Mouse (Mus musculus) skeletal muscle tissue, adult 2 months (tissue): ENCODE results near the gene Ndrg2.
"Not testable (repeated sequence)": the region's sequence is repeated elsewhere in the genome, so short reads cannot be mapped to it uniquely, and the experiment has no call there.

Source experiments
- DNase-seq: peaks from one replicate; pipeline ENCODE4 v3.0.0-alpha.2; 2012; ENCODE audit warnings: low read depth, low spot score

Ndrg2 gene

DNA sequence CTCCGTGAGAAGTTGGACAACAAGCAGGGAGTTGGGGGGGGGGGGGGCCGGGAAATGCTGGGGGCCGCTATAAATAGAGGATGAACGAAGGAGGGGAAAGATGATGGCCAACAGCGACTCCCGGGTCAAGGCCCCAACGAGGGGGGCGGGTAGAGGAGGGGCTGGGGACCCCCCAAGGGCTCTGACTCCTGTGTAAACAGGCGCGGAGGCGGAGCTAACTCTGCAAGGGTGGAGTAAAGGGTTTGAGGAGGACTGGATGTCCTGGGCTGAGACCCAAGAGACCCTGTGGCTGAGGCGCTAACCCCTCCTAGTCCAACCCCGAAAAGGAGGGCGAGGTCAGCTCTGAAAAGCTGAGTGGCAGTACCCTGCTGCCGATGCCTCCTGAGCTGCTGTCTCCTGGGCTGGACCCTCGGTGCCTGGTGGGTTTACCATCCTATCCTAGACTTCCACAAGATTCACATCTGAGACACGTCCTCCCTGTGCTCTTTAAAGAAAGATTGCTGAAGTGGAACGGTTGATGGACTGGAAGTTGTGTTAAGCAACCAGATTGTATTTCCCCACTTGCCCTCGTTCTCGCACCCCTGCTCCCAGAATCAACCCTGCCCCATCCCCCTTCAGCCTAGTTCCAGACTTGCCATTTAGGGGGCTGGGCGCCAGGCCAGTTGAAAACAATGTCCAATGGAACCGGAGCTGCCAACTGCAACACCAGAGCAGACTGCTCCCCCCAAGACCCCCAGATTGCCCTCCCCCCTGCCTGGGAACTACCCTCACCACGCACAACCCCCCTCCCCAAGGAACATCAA lies at the start of gene Ndrg2:
Gene Ndrg2 (minus strand): TSS at position 199 of the 803 bp plus-strand sequence.
- DNase-seq = peak; percentile 91

DNA sequence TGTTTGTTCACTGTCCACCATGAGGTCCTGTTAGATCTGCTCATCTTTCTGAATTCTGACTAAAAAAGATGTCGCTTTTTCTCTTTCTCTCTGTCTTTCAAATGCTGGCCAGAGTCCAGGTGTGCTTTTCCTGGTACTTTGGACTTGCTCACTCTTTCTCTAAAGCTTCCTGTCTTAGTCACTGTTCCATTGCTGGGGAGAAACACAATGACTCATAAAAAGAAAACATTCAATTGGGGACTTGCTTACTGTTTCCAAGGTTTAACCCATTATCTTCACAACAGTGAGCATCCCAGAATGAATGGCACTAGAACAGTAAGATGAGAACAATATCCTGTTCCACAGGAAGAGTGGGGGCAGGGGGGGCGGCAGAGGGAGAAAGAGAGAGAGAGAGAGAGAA lies 46.4 kb upstream of the Ndrg2 start:
- no peak for DNase-seq

DNA sequence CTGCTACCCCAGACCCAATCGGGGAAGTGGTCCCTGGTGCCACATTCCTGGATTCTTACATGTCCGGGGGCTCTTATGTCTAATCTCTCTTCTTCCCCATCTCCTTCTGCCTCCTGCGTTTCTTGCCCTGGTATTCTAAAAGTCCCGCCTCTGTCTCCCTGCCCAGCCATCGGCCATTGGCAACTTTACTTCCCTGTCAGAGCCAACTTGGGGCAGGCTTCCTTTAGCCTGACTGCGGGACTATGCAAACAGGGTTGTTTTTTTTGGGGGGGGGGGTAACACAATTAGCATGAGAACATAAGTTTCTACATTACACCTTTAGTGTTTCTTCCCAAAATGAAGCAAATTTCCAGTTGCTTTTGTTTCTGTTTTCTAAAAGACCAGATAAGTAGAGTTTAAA lies 29.4 kb upstream of the Ndrg2 start:
- DNase-seq = no peak

DNA sequence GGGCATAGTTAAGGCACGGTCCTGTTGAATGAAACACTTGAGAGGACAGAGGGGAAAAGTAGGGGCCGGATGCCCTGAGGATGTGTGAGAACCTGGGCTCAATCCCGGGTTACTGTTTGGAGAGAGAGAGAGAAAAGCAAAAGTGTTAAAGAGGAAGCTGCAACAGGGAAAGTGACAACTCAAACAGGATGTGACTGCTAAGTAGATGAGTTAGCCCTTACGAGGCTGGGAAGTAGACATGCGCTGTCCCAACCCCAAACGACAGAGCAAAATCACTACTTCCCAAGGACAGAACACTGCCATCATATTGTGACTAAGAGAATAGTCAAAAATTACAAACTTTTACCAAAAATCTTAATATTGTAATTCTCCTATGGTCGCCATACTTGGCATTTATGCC lies 28.3 kb upstream of the Ndrg2 start:
- DNase-seq = no peak

DNA sequence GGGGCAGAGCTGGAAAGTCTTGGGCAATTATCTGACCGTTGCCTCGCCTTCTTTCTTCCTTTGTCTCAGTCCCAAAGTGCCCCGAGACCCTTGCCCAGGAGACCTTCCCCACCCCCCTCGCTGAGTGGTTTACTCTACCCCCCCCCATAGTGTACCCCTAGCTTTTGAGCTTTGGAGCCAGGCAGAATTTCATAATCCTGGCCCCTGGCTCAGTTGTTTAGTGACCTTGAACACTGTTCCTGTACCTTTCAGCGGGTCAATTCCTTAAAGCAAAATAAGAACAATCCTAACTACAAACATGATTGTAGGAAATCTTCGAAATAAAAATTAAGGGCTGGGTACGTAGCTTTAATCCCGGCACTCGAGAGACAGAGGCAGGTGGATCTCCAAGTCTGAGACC lies 27.6 kb upstream of the Ndrg2 start:
- DNase-seq = no peak

DNA sequence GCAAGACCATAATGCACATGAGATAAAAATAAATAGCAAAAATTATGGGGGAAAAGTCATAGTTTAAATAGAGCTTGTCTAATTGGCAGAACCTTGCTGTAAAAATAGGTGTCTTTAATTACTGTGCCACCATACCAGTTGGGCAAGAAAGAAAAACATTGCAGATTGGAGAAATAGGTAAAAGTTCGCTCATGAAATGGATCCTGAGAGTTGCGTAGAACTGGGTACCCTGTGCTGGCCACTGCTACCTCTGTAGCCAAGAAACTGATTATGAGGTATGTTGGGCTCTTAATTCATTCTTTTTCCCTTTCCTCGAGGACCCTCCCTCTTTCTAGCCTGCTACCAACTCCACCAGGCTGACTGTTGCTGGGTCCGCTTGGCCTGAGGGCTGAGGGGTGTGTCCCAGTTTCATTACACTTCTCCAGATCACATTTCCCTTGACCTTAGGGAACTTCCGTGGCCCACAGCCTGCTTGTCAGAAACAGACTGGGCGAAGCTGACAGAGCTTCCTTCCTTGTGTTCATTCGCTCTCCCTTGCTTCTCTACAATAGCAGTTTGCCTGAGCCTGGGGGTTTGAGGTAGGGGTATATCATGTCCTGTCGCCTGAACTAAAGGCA lies 27.1 kb upstream of the Ndrg2 start:
- DNase-seq = peak; percentile 69

DNA sequence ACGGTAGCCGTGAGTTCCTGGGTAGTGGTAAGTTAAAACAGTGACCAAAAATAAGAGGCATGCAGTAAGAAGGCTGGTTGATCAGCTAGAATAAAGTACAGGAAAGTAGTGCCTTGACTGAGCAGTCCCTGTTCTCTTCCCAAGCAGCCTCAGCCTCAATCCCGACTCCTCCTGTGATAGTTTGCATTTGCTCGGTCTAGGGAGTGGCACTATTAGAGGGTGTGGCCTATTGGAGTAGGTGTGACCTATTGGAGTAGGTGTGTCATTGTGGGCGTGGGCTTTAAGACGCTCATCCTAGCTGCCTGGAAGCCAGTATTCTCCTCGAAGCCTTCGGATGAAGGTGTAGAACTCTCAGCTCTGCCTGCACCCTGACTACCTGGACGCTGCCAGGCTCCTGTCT lies 25.0 kb upstream of the Ndrg2 start:
- DNase-seq = no peak

DNA sequence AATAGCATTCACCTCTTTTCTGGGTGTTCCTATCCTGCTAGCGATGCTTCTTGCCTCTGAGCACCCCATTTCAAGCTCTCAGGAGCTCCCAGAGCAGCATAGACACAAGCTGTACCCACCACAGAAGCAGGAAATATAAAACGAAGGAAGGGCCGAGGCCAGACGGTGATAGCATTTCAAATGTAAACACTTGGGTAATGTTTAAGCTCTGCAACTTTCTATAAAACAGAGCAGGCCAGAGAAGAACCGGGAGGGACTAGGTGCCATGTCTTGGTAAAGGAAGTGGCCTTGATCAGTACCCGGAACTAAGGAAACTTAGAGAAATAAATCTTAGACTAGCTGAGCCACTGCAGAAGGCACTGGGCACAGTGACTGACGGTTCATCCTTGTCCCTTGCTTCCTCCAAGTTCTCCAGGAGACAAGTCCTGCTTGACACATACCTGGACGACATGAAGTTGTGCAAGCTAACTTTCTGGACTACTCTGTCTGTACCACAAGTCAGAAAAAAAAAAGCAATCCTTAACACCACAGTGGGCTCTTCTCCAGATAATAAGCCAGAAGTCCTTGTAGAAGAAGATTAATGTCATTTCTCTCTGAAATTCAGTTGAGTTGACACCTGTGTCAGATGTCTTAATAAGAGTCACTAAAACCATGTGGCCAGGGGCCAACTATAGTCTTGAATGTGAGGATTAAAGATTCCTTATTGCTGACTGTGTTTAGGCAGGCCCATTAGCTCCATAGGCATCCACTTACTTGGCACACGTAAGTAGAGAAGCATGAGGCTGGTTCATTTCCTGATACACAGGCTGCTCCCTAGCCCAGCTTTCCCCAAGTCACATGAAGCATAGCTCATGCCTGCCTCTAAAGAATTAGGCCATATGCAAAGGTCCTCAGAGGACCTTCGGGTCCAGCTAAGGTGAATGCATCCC lies 18.4 kb upstream of the Ndrg2 start:
- no peak for DNase-seq

DNA sequence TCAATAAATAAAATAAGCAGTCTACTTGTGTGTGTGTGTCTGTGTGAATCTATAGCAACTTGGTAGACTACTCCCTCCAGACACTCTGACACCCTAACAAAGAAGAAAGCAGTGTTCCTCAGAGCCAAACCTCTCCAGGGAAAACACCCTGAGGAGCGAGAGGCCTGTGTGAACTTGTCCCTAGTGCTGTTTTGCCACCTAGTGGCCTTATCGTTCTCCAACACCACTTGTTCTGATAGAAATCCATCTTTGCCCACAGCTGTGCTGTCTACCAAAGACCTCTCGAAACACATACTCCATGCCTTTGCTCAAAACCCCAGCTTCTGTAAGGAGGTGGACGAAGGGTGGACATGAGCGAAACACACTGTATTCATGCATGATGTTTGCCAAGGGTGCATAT lies 16.9 kb upstream of the Ndrg2 start:
- DNase-seq = peak; percentile 76

DNA sequence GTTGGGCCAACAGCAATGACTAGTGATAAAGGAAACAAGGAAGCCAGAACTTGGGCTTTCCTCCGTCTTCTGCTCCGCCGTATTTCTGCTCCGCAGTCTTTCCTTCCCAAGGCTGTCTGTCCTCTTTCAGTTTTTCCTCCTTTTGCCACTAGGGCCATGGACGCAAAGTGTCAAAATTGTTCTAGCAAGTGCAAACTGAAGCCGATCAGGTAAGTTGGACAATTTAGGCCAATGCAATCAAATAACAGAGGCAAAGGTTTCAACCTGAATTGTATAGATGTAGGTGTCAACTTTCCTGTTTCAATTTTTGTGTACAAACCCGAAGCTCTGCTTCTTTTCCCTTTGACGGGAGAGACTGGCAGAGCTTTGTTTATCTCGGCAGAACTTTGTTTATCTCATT lies 16.0 kb upstream of the Ndrg2 start:
- no peak for DNase-seq

DNA sequence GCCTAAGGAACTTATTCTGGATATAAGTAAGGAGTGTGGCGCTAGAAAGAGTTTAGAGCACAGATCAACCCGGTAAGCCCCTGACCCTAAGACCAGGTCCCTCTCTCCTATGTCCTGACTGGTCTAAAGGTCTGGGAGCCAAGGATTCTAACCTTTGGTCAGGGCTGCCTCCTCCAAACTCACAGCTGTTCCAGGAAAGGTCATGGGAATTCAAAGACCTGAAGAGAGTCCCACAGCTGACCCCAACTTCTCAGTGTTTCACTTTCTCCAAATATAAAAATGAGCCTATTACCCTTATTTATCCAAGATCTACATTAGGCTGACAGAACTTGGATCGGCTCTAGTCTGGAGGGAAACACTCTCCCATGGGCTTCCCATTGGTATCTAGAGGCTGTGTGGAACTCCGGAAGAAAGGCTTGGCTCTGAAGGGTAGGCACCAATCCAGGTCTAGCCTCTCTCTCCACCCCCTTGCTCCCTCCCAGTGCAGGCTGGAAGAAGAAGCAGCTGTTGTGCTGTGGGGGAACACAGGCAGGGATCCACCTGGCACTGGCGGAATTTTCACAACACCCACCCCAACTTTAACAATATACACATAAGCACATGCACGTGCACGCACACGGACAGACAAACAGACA lies 15.5 kb upstream of the Ndrg2 start:
- peak; percentile 82 for DNase-seq

DNA sequence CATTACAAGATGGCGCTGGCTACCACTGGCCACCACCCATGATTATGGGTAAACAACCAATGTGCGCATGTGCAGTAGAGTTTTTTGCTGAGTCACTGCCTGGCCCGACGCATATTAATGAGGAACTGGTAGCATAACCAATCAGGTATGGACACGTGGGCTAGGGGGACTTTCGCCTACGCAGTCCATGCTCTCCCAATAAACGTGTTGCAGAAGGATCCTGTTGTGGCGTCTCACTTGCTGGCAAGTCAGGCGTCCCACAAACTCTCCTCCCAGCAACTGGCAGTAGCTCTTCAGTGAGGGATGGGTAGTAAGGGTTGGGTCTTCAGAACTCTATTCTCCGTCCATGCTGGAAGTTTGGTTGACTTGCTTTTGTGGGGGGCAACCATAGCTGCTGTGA lies 13.0 kb upstream of the Ndrg2 start:
- not testable (repeated sequence) for DNase-seq

DNA sequence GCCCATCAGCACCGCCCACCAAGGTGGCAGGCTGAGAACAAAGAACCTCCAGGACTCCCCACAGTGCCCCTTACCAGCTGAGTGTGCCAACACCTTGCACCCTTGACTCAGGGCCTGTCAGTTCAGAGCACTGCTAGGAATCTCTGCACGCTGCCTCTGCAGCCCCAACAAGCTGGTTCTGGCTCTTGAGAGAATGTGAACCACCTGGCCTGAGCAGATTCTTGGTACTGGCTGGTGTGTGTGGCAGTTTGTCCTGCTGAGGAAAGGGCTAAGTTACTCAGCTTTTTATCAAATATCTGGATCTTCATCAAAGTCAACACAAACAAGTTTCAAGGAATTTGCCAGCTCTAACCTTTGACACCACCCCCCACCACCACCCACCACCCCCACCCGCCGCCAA lies 9.5 kb upstream of the Ndrg2 start:
- DNase-seq = no peak

DNA sequence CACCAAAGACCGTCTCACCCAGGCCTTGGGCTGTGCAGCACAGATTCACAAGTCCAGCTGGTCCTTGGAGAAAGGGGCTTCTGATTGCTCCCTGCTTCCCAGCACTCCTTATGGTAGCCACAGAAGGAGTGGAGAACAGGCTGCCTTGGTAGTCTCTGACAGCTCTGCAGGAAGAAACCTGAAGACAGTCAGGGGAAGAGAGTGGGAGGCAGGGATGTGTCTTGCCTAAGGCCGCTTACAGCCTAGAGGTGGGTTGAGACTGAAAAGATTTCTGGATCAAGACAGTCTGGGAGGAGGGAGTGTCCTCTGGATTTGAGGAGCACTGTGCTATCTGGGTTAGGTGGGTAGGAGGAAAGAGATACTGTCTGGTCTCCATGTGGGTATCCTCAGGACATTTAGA lies 9.0 kb upstream of the Ndrg2 start:
- no peak for DNase-seq

DNA sequence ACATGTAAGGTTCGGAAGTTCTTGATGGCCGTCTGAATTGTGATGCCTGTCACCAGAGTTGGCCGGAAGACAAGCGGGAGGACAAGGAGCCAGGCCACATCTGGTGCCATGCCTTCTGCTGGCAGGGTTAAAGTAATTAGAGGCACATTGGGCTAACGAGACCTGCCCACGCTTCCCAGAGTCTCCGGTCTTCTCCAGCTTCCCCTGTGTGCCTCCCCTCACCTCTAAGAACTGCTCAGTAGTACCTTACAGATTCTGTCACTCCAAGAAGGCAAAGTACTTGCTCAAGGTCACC lies 8.6 kb upstream of the Ndrg2 start, which contains the start of gene Rnase13:
Gene Rnase13 (minus strand): TSS at position 203 of the 295 bp plus-strand sequence.
- DNase-seq = no peak

DNA sequence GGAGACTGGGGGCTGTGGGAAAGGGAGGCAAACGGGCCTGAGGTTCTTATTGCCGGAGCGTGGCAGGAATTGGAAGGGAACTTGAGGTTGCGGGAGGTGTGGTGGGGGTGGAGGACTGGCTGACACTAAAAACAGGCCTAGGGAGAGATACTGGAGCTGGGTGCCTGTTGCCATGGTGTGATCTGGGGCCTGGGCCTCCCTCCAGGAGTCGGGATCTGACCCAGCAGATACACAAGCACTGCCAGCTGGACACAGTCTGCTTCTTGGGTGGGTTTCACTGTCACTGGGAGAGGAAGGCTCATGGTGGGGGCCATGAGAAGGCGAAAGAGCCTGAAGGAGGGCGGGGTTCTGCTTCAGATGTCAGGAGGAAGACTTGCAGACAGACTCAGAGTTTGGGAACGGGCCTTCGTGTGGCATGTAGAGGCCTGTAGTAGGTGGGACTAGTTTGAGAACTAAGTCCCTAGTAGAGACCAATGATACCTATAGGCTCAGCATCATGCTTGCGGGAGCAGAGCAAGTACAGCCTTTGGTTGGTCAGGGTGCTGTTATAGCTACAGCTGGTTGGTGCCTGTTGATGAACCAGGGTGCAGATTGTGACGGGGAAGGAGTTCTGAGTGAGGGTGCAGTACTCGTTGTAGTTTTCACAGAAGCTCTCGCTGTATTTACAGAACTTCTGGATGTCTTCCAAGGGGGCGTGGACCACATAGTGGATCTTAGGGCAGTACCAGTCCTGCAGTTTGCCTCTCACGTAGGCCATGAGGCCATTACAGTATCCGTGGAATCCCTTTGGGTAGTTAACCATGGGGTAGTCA lies 8.0 kb upstream of the Ndrg2 start:
- peak; percentile 88 for DNase-seq

DNA sequence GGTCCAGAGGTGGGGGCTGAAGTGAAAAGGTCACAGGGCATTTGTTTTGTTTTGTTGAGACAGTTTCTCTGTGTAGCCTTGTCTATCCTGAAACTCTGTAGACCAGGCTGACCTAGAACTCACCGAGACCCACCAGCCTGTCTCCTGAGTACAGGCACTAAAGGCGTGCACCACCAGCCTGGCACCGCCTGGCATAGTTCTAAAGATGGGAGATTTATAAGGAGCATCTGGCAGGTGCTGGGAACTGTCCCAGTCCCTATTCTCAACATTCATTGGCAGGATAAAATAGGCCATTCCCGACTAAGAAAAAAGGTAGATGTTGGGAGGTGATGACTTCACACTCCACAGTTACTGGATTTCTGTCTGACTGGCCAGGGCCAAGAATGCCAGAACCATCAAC lies 5.0 kb upstream of the Ndrg2 start:
- peak; percentile 77 for DNase-seq

DNA sequence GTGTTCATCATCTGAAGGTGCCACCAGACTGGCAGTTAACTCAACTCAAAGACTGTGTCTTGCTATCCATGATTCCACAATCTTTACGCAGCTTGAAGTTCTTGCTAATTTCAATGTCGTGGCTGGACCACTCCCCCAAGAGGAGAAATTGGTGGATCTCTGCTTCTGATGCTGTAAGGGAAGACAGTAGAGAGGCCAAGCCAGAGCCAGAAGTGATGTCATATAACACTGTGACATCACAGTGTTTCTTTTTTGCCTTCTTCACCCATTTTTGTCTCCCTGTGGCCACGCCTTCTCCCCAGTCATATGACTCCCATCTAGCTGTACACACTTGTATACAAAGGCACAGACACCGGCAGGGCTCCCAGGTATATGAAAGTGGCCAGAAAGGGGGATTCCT lies 4.2 kb upstream of the Ndrg2 start, which contains the start of gene Tppp2:
Gene Tppp2 (plus strand): TSS at position 301 of the 400 bp plus-strand sequence.
- no peak for DNase-seq

DNA sequence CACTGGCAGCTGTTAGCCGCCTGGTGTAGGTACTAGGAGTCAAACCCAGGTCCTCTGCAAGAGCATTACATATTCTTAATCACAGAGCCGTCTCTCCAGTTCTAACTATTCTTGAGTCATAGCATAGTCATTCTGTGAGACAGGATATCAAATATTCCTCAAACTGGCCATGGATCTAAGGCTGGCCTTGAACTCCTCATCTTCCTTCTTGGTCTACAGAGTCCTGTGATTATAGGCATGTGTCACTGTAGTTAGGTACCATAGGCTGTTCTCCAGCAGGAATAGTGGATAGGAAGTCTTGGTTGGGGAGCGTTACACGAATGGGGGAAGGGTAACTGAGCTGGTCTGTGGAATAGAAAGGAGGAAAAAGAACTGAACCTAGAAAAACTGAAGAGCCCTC lies 2.6 kb upstream of the Ndrg2 start:
- DNase-seq = no peak

DNA sequence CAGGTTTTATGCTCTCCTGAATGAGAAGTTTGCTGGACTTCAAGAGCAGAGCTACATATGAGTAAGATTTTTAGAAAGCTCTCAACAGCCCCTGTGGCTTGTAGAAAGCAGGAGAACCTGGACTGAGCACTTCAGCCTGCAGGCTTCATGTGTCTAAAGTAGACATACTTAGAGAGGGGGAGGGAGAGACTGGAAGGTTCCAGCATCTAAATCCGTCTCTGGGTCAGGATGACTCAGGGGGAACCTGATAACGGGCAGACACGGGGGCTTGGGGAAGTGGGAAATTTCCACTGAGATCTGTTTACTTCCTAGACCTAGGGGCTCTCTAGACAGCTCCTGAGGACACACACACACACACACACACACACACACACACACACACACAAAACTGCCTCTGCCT lies 1.1 kb upstream of the Ndrg2 start:
- DNase-seq = peak; percentile 86
